Mouse (Mus musculus) limb, embryonic 14.5 days (tissue): ENCODE measurements around the gene Rps11. TPM values are rescaled to one million over a fixed set of nuclear protein-coding genes. Genes with fewer than 3 reads are reported as not detected.

ENCODE experiments used
- ATAC-seq: fragments of 200-750 bp; cut with Nextera tagmentation; 2 replicates; pipeline ENCODE4 v1.8.0; 2017; ENCODE audit warnings: low read depth, moderate number of reproducible peaks, moderate TSS enrichment; ENCODE audit not compliant: low FRiP score
- DNase-seq: peaks from one replicate; pipeline ENCODE4 v3.0.0-alpha.2; 2015; ENCODE audit warnings: low spot score
- H3K27ac ChIP-seq: fragments of 300-500 bp; sonication (generic); replicated peaks from 2 replicates; pipeline ENCODE4 v1.5.1; 2014; ENCODE audit warnings: low read depth, mild to moderate bottlenecking, low read length, moderate library complexity, mixed read lengths
- H3K27me3 ChIP-seq: fragments of 300-500 bp; sonication (generic); 2 replicates; pipeline ENCODE4 v1.6.1; 2014; ENCODE audit warnings: low read length, mixed read lengths; ENCODE audit not compliant: control insufficient read depth, insufficient read depth
- H3K36me3 ChIP-seq: fragments of 300-500 bp; sonication (generic); 2 replicates; pipeline ENCODE4 v1.6.1; 2014; ENCODE audit warnings: mild to moderate bottlenecking, low read length, moderate library complexity, mixed read lengths; ENCODE audit not compliant: control insufficient read depth, insufficient read depth
- H3K4me1 ChIP-seq: fragments of 300-500 bp; sonication (generic); 2 replicates; pipeline ENCODE4 v1.6.1; 2014; ENCODE audit warnings: antibody characterized with exemption, low read length, mixed read lengths; ENCODE audit not compliant: control insufficient read depth, insufficient read depth
- H3K4me2 ChIP-seq: fragments of 300-500 bp; sonication (generic); replicated peaks from 2 replicates; pipeline ENCODE4 v1.6.1; 2014; ENCODE audit warnings: low read depth, mild to moderate bottlenecking, low read length, moderate library complexity; ENCODE audit not compliant: severe bottlenecking
- H3K4me3 ChIP-seq: fragments of 300-500 bp; sonication (generic); replicated peaks from 2 replicates; pipeline ENCODE4 v1.5.1; 2014; ENCODE audit warnings: low read length
- H3K9ac ChIP-seq: fragments of 300-500 bp; sonication (generic); 2 replicates; pipeline ENCODE4 v1.6.1; 2014; ENCODE audit warnings: mild to moderate bottlenecking, low read depth, low read length, moderate library complexity; ENCODE audit not compliant: severe bottlenecking
- H3K9me3 ChIP-seq: fragments of 300-500 bp; sonication (generic); 2 replicates; pipeline ENCODE4 v1.6.1; 2016; ENCODE audit warnings: low read length; ENCODE audit not compliant: control insufficient read depth
- POLR2A ChIP-seq: fragments of 200-500 bp; IDR thresholded peaks from 2 replicates; pipeline ENCODE4 v1.8.0; 2012; ENCODE audit warnings: inconsistent platforms, mild to moderate bottlenecking, moderate library complexity, borderline replicate concordance; ENCODE audit not compliant: insufficient read depth, insufficient read length; ENCODE audit errors: extremely low read depth
- WGBS: fragments of 180-500 bp; shearing (Covaris S2); extraction: QIAGEN DNeasy Blood & Tissue Kit; methylation state at CpG from one replicate; pipeline ENCODE4 v1.1.7; 2014; 5-methylcytosine and 5-hydroxymethylcytosine counted together
- polyA plus RNA-seq, 2 experiments: library from polyadenylated mRNA; depleted of rRNA in 1 of 2; stranded (reverse) in 1 of 2; unstranded in 1 of 2; fragments of >200 nt; fragmentation: Nextera tagmentation in 1 of 2; extraction: Ambion mirVana in 1 of 2; gene quantifications; 2 replicates each; pipeline versions ENCODE4 v1.2.1 to v1.2.3; 2012 to 2014

The Rps11 gene
- polyA plus RNA-seq, 2 experiments, result 814 to 1,719 TPM

GRCm38 (mm10) chr7:45167761-45168445, 43.7 kb upstream of the Rps11 start:
- no peak overlapping the region for H3K4me3 ChIP-seq
- no peaks in the 10 kb centered on the region for H3K36me3 ChIP-seq
- H3K27me3 ChIP-seq, result peaks cover 70% of the 10 kb centered on the region
- TF ChIP-seq POLR2A, result no peak
- no peak overlapping the region for H3K9ac ChIP-seq
- ATAC-seq, result no peak
- DNase-seq, result no peak
- H3K9me3 ChIP-seq, result peaks cover 19% of the 10 kb centered on the region
- 0 out of 2 replicates have a peak, but pooled peaks cover 4% of the 10 kb centered on the region for H3K4me1 ChIP-seq
- WGBS, result 3% methylated on average over 19 of the region's 19 CpGs
- H3K4me2 ChIP-seq, result no peak overlapping the region
- H3K27ac ChIP-seq, result no peak overlapping the region

GRCm38 (mm10) chr7:45166950-45167401, 42.7 kb upstream of the Rps11 start:
- H3K9me3 ChIP-seq, result peaks cover 19% of the 10 kb centered on the region
- no peak for TF ChIP-seq POLR2A
- no peak overlapping the region for H3K27ac ChIP-seq
- 0 out of 2 replicates have a peak, but pooled peaks cover 4% of the 10 kb centered on the region for H3K4me1 ChIP-seq
- no peak overlapping the region for H3K4me3 ChIP-seq
- DNase-seq, result no peak
- peaks cover 76% of the 10 kb centered on the region for H3K27me3 ChIP-seq
- ATAC-seq, result no peak
- no peak overlapping the region for H3K4me2 ChIP-seq
- no peak overlapping the region for H3K9ac ChIP-seq
- WGBS, result 22% methylated on average over 10 of the region's 10 CpGs
- no peaks in the 10 kb centered on the region for H3K36me3 ChIP-seq

- no peak overlapping the region for H3K9ac ChIP-seq
- ATAC-seq (no peak), DNase-seq (no peak)
- H3K4me2 ChIP-seq, result no peak overlapping the region
- peaks cover 19% of the 10 kb centered on the region for H3K9me3 ChIP-seq
- 48% methylated on average over 11 of the region's 11 CpGs for WGBS
- no peak overlapping the region for H3K27ac ChIP-seq
- TF ChIP-seq POLR2A, result no peak
- H3K27me3 ChIP-seq, result peaks cover 76% of the 10 kb centered on the region
- no peak overlapping the region for H3K4me3 ChIP-seq
- H3K36me3 ChIP-seq, result no peaks in the 10 kb centered on the region
- H3K4me1 ChIP-seq, result 0 out of 2 replicates have a peak, but pooled peaks cover 4% of the 10 kb centered on the region
Measured at GRCm38 (mm10) chr7:45165701-45166100, 41.5 kb upstream of the Rps11 start.

GRCm38 (mm10) chr7:45164833-45165232, 40.6 kb upstream of the Rps11 start:
- 75% methylated on average over 5 of the region's 5 CpGs for WGBS

GRCm38 (mm10) chr7:45163735-45164490, 39.7 kb upstream of the Rps11 start, which contains the start of gene Slc17a7:
Gene Slc17a7 (plus strand): TSS chr7:45163949.
- Histone ChIP-seq H3K9me3 (peaks cover 2% of the 10 kb centered on the region; the same call in 1 of the 2 replicates), H3K4me3 (peak within 1 kb of the TSS; percentile 42), H3K4me2 (peak within 1 kb of the TSS; percentile 61), H3K27ac (no peak within 1 kb of the TSS), H3K27me3 (peaks cover 65% of the 10 kb centered on the region), H3K36me3 (peaks cover 16% of the 10 kb centered on the region), H3K9ac (peak within 1 kb of the TSS; percentile 56), H3K4me1 (0 out of 2 replicates have a peak, but pooled peaks cover 4% of the 10 kb centered on the region)
- DNase-seq, result no peak
- ATAC-seq, result no peak
- no peak for TF ChIP-seq POLR2A
- 2% methylated on average over 35 of the region's 41 CpGs for WGBS

More at GRCm38 (mm10) chr7:45164833-45165232, 40.6 kb upstream of the Rps11 start:
- ATAC-seq (no peak), DNase-seq (no peak)
- Histone ChIP-seq H3K27ac (no peak overlapping the region), H3K9me3 (peaks cover 11% of the 10 kb centered on the region), H3K4me3 (no peak overlapping the region), H3K9ac (no peak overlapping the region), H3K4me2 (no peak overlapping the region), H3K4me1 (0 out of 2 replicates have a peak, but pooled peaks cover 4% of the 10 kb centered on the region), H3K36me3 (peaks cover 8% of the 10 kb centered on the region), H3K27me3 (peaks cover 74% of the 10 kb centered on the region)
- TF ChIP-seq POLR2A, result no peak
